Mouse (Mus musculus) kidney, embryonic 16.5 days (tissue): Measurements from ENCODE around the gene Myl6b. TPM values are rescaled to one million over a fixed set of nuclear protein-coding genes. Genes with fewer than 3 reads are reported as not detected.

Source experiments
- ATAC-seq: fragments of 200-750 bp; cut with Nextera tagmentation; 2 replicates; pipeline ENCODE4 v1.8.0; 2017; ENCODE audit warnings: moderate TSS enrichment; ENCODE audit not compliant: low FRiP score, low TSS enrichment
- H3K27ac ChIP-seq: fragments of 300-500 bp; sonication (generic); 2 replicates; pipeline ENCODE4 v1.5.1; 2014; ENCODE audit warnings: low read length
- H3K27me3 ChIP-seq: fragments of 300-500 bp; sonication (generic); 2 replicates; pipeline ENCODE4 v1.6.1; 2014; ENCODE audit warnings: low read length, control low read depth, mixed read lengths; ENCODE audit not compliant: insufficient read depth
- H3K36me3 ChIP-seq: fragments of 300-500 bp; sonication (generic); 2 replicates; pipeline ENCODE4 v1.6.1; 2014; ENCODE audit warnings: low read length, control low read depth, mixed read lengths; ENCODE audit not compliant: insufficient read depth
- H3K4me1 ChIP-seq: fragments of 300-500 bp; sonication (generic); 2 replicates; pipeline ENCODE4 v1.6.1; 2014; ENCODE audit warnings: low read length, control low read depth, mixed read lengths; ENCODE audit not compliant: insufficient read depth
- H3K4me2 ChIP-seq: fragments of 300-500 bp; sonication (generic); replicated peaks from 2 replicates; pipeline ENCODE4 v1.6.1; 2014; ENCODE audit warnings: low read depth, low read length
- H3K4me3 ChIP-seq: fragments of 300-500 bp; sonication (generic); 2 replicates; pipeline ENCODE4 v1.5.1; 2014; ENCODE audit warnings: mild to moderate bottlenecking, low read length
- H3K9ac ChIP-seq: fragments of 300-500 bp; sonication (generic); replicated peaks from 2 replicates; pipeline ENCODE4 v1.6.1; 2014; ENCODE audit warnings: low read length
- H3K9me3 ChIP-seq: fragments of 300-500 bp; sonication (generic); 2 replicates; pipeline ENCODE4 v1.6.1; 2016; ENCODE audit warnings: low read length, control low read depth
- WGBS: fragments of 180-500 bp; shearing (Covaris S2); extraction: QIAGEN DNeasy Blood & Tissue Kit; methylation state at CpG from one replicate; pipeline ENCODE4 v1.1.7; 2014; 5-methylcytosine and 5-hydroxymethylcytosine counted together
- polyA plus RNA-seq: library from polyadenylated mRNA; unstranded; fragments of >200 nt; fragmentation: Nextera tagmentation; extraction: Ambion mirVana; gene quantifications from 2 replicates; pipeline ENCODE4 v1.2.1, GENCODE M21; 2015

Gene Myl6b
- polyA plus RNA-seq, 1 experiment from 2014 or later = 5.7 TPM

DNA sequence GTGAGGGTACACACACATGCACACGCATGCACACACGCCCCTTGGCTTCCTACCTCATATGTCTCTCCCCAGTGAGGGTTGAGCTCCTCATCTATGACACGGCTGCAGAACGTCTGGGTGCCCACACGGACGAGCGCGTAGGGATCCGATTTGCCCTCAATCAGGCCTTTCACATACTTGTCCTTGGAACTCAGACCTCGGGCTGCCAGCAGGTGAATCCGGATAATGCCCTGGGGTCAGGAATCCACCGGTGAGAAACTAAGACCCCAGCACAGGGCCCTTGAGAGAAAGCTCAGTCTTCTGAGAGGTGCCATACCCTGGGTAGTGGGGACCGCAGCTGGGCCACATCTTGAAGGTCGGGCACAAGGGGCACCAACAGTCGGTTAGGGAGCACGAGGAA lies 22.1 kb upstream of the Myl6b start:
- no peak for ATAC-seq
- peaks cover 14% of the 10 kb centered on the region for H3K4me1 ChIP-seq
- WGBS = 87% methylated on average over 16 of the region's 16 CpGs
- H3K9ac ChIP-seq = no peak overlapping the region
- H3K4me2 ChIP-seq = no peak overlapping the region
- H3K27me3 ChIP-seq = peaks cover 3% of the 10 kb centered on the region; the same call in 1 of the 2 replicates
- no peak overlapping the region for H3K27ac ChIP-seq
- no peaks in the 10 kb centered on the region for H3K9me3 ChIP-seq
- peaks cover 18% of the 10 kb centered on the region; the same call in 1 of the 2 replicates for H3K36me3 ChIP-seq
- no peak overlapping the region for H3K4me3 ChIP-seq

DNA sequence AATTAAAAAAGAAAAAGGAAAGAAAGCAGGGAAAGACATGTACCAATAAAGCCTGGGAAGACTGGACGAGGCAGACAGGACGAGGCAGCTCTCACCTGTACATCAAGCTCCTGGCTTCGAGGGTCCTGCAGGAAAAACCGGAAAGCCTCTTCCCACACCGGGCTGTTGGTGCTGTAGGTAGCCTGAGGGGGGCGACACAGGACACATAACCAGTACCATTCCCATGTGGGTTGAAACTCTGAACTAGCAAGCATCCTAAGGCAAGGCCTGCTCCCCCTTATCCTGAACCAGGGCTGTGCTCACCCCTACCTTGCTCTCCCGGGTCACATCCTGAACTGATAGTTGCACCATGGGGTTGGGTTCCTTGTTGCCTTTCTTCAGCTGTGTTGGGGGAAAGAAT lies 20.3 kb upstream of the Myl6b start:
- 82% methylated on average over 7 of the region's 7 CpGs for WGBS
- H3K27ac ChIP-seq = no peak overlapping the region
- peaks cover 18% of the 10 kb centered on the region; the same call in 1 of the 2 replicates for H3K36me3 ChIP-seq
- no peak for ATAC-seq
- no peak overlapping the region for H3K9ac ChIP-seq
- H3K4me1 ChIP-seq = peaks cover 8% of the 10 kb centered on the region
- no peaks in the 10 kb centered on the region for H3K9me3 ChIP-seq
- no peak overlapping the region for H3K4me3 ChIP-seq
- no peak overlapping the region for H3K4me2 ChIP-seq
- peaks cover 3% of the 10 kb centered on the region; the same call in 1 of the 2 replicates for H3K27me3 ChIP-seq

DNA sequence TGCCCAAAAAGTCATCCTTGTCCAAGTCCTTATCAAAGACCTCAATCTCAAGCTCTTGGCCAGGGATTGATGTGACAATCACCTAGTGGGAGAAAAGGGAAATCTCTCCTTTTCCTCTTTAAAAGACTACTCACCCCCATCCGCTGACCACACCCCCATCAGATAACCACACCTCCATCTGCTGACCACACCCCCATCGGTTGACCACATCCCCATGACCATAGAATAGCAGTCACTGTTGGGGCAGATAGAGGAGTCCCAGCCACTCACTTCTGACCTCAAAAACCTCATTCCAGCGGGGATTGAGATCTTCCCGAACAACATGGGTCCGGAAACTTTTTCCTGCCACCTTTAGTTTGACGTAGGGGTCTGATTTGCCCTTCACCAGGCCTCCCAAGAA lies 18.2 kb upstream of the Myl6b start:
- Histone ChIP-seq H3K4me3 (no peak overlapping the region), H3K9ac (no peak overlapping the region), H3K36me3 (peaks cover 25% of the 10 kb centered on the region; the same call in 1 of the 2 replicates), H3K4me1 (peaks cover 7% of the 10 kb centered on the region; the same call in 1 of the 2 replicates), H3K27ac (no peak overlapping the region), H3K4me2 (no peak overlapping the region), H3K9me3 (no peaks in the 10 kb centered on the region), H3K27me3 (peaks cover 3% of the 10 kb centered on the region; the same call in 1 of the 2 replicates)
- ATAC-seq = 0 out of 2 replicates have a peak, but pooled peaks have one; percentile 42
- 38% methylated on average over 6 of the region's 6 CpGs for WGBS

DNA sequence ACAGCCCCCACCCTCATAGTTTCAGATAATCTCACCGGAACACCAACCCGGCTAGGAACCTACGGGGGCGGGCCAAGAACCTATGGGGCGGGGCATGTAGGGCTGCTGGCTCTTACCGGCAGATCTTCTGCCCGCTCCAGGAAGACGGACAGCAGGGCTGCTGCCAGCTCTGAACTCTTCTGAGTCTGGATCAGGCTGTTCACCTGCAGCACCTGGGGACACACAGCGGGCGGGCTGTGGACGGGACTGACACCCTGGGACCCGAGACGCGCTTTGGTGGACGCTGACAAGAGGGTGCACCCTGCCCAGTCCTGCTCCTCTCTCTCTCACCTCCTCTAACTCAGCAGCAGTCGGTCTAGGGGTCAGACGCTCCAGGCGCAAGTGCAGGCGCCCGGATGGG lies 17.5 kb upstream of the Myl6b start:
- Histone ChIP-seq H3K4me1 (peaks cover 7% of the 10 kb centered on the region; the same call in 1 of the 2 replicates), H3K4me2 (peak overlapping the region; percentile 35), H3K36me3 (peaks cover 27% of the 10 kb centered on the region; the same call in 1 of the 2 replicates), H3K4me3 (peak overlapping the region; percentile 6; the same call in 1 of the 2 replicates), H3K27me3 (peaks cover 3% of the 10 kb centered on the region; the same call in 1 of the 2 replicates), H3K9me3 (no peaks in the 10 kb centered on the region), H3K27ac (no peak overlapping the region), H3K9ac (0 out of 2 replicates have a peak overlapping the region, but pooled peaks have one; percentile 44)
- ATAC-seq = 0 out of 2 replicates have a peak, but pooled peaks have one; percentile 12
- 26% methylated on average over 20 of the region's 20 CpGs for WGBS

DNA sequence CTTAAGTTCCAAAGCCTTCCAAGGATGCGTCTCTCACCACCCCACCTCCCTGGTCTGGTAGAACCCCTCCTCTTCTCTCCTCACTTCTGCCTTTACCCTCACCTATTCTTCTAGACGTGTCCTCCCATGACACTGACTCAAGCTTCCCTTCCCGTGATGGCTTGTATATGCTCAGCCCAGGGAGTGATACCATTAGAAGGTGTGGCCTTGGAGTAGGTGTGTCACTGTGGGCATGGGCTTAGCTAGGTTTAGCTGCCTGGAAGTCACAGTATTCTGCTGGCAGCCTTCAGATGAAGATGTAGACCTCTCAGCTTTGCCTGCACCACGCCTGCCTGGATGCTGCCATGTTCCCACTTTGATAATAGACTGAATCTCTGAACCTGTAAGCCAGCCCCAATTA lies 16.6 kb upstream of the Myl6b start:
- 84% methylated on average over 4 of the region's 4 CpGs for WGBS
- no peaks in the 10 kb centered on the region for H3K9me3 ChIP-seq
- H3K27ac ChIP-seq = no peak overlapping the region
- no peak overlapping the region for H3K4me3 ChIP-seq
- no peak overlapping the region for H3K9ac ChIP-seq
- H3K36me3 ChIP-seq = peaks cover 22% of the 10 kb centered on the region; the same call in 1 of the 2 replicates
- no peak overlapping the region for H3K4me2 ChIP-seq
- peaks cover 3% of the 10 kb centered on the region; the same call in 1 of the 2 replicates for H3K27me3 ChIP-seq
- no peak for ATAC-seq
- H3K4me1 ChIP-seq = peaks cover 7% of the 10 kb centered on the region; the same call in 1 of the 2 replicates

DNA sequence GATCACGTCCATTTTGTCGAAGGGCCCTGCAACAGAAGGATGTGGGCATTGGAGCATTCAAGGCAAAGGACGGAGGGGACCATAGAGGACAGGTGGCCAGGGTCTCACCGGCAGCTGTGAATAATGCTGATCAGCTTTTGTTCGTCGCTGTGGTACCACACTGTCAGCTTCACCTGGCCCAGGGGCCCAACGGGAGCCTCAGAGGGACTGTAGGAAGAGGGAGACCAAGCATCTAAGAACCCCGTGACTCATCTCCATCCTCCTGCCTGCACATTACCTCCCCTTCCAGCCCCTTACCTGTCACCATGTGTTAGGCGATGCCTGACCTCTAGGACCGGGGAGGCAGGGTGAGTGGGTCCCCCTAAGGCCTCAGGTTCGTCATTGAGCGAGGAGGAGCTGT lies 13.3 kb upstream of the Myl6b start:
- ATAC-seq = no peak
- peaks cover 11% of the 10 kb centered on the region; the same call in 1 of the 2 replicates for H3K36me3 ChIP-seq
- WGBS = 87% methylated on average over 12 of the region's 12 CpGs

DNA sequence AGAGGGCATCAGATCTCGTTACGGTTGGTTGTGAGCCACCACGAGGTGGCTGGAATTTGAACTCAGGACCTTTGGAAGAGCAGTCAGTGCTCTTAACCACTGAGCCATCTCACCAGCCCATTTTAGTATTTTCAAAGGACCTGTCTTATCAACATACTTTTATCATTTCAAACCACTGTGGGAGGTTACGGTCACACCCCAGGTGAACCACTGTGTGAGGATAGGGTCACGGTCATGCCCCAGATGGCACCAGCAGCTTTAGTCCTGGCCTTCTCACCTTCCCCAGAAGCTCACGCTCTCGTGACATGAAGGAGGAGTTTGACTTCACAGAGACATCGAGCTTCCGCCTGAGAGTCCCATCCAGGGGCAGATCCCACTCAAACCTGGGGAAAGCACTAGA lies 12.7 kb upstream of the Myl6b start:
- Histone ChIP-seq H3K4me1 (no peaks in the 10 kb centered on the region), H3K27ac (no peak overlapping the region), H3K36me3 (peaks cover 11% of the 10 kb centered on the region; the same call in 1 of the 2 replicates), H3K4me2 (no peak overlapping the region), H3K4me3 (no peak overlapping the region), H3K27me3 (no peaks in the 10 kb centered on the region), H3K9me3 (no peaks in the 10 kb centered on the region), H3K9ac (no peak overlapping the region)
- no peak for ATAC-seq
- WGBS = 77% methylated on average over 9 of the region's 9 CpGs

More for the DNA sequence above, 13.3 kb upstream of the Myl6b start:
- Histone ChIP-seq H3K9ac (no peak overlapping the region), H3K27ac (no peak overlapping the region), H3K4me3 (no peak overlapping the region), H3K9me3 (no peaks in the 10 kb centered on the region), H3K4me2 (no peak overlapping the region), H3K27me3 (no peaks in the 10 kb centered on the region), H3K4me1 (peaks cover under 1% of the 10 kb centered on the region; the same call in 1 of the 2 replicates)

DNA sequence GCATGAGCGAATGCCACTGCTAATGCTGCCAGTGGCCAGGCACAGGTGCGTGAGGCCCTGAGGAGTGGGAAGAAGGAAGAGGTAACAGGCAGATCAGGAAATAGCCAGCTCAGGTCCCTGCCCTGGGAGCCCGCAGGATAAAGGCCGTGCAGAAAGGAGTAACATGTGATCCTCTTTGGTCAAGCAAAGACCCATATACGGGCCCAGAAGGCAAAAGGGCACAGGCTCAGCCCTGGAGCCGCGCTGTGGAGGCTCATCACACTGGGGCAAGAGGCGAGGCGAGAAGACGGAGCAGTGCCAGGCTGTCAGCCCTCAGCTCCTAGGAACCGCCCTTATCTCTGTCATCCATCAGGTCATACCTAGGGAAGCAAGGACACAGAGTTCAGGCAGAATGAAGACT lies 11.8 kb upstream of the Myl6b start:
- Histone ChIP-seq H3K9me3 (no peaks in the 10 kb centered on the region), H3K9ac (no peak overlapping the region), H3K27me3 (no peaks in the 10 kb centered on the region), H3K36me3 (peaks cover 11% of the 10 kb centered on the region; the same call in 1 of the 2 replicates), H3K4me1 (no peaks in the 10 kb centered on the region), H3K4me2 (no peak overlapping the region), H3K27ac (no peak overlapping the region), H3K4me3 (no peak overlapping the region)
- ATAC-seq = no peak
- 85% methylated on average over 11 of the region's 11 CpGs for WGBS

DNA sequence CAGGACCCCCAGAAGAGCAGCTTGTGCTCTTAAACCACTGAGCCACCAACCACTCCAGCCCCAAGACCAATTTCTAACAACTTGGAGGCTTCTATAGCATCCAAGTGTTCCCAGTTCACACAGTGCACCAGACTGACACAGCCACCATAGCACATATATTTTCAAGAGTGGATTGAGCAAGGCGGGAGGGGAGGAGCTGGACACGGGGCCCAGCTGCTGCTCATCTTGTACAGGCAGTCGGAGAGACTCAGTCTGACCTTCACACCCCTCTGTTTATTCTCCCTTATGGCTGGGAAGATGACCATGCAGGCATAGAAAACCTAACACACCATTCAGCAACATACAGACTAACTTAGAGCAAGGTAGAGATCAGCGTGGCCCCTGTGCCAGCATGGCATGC lies 11.3 kb upstream of the Myl6b start:
- Histone ChIP-seq H3K27ac (no peak overlapping the region), H3K9me3 (no peaks in the 10 kb centered on the region), H3K9ac (no peak overlapping the region), H3K36me3 (peaks cover 11% of the 10 kb centered on the region; the same call in 1 of the 2 replicates), H3K4me1 (peaks cover 4% of the 10 kb centered on the region; the same call in 1 of the 2 replicates), H3K4me2 (no peak overlapping the region), H3K4me3 (no peak overlapping the region), H3K27me3 (no peaks in the 10 kb centered on the region)
- WGBS = 57% methylated on average over 4 of the region's 4 CpGs
- ATAC-seq = no peak

DNA sequence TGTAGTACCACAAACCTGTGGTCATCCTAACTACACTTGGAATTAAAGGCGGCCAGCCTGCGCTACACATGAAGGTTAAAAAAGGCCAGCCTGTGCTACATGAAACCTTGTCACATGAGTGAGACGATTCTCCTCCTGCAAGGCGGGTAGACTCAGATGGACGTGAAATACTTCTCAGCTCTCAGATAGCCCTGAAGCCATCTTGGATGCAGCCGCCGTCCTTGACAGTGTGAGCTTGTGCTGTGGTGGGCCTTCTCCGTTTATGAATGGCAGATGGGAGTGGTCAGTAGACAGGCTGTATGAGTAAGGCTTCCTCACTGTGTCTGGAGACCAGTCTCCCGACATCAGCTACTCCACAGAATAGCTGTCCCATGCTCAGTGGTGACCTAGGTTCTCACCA lies 10.7 kb upstream of the Myl6b start:
- Histone ChIP-seq H3K36me3 (peaks cover 11% of the 10 kb centered on the region; the same call in 1 of the 2 replicates), H3K9ac (no peak overlapping the region), H3K27ac (no peak overlapping the region), H3K27me3 (no peaks in the 10 kb centered on the region), H3K4me3 (no peak overlapping the region), H3K4me2 (no peak overlapping the region), H3K9me3 (no peaks in the 10 kb centered on the region), H3K4me1 (peaks cover 5% of the 10 kb centered on the region; the same call in 1 of the 2 replicates)
- WGBS = 86% methylated on average over 9 of the region's 9 CpGs
- no peak for ATAC-seq
